Mouse (Mus musculus) cortical plate, adult 2 months (tissue): ENCODE results near the gene Stxbp5l.

Experiments used
- CTCF ChIP-seq: fragments of 200-500 bp; IDR thresholded peaks from 2 replicates; pipeline ENCODE4 v1.5.1; 2011; ENCODE audit warnings: mild to moderate bottlenecking, control low read depth, low read length; ENCODE audit not compliant: insufficient read depth; ENCODE audit errors: extremely low read depth
- POLR2A ChIP-seq: fragments of 200-500 bp; IDR thresholded peaks from 2 replicates; pipeline ENCODE4 v1.6.1; 2011; ENCODE audit warnings: mild to moderate bottlenecking, low read length, control low read depth; ENCODE audit not compliant: insufficient read depth; ENCODE audit errors: extremely low read depth

- no peak; the same call in 1 of the 2 replicates for TF ChIP-seq POLR2A
- no peak for TF ChIP-seq CTCF
These were observed 48.8 kb upstream of the Stxbp5l start for GRCm38 (mm10) chr16:37433418-37434204.
